ENCODE assay signal across 10 mouse cellular contexts in the genomic region with DNA sequence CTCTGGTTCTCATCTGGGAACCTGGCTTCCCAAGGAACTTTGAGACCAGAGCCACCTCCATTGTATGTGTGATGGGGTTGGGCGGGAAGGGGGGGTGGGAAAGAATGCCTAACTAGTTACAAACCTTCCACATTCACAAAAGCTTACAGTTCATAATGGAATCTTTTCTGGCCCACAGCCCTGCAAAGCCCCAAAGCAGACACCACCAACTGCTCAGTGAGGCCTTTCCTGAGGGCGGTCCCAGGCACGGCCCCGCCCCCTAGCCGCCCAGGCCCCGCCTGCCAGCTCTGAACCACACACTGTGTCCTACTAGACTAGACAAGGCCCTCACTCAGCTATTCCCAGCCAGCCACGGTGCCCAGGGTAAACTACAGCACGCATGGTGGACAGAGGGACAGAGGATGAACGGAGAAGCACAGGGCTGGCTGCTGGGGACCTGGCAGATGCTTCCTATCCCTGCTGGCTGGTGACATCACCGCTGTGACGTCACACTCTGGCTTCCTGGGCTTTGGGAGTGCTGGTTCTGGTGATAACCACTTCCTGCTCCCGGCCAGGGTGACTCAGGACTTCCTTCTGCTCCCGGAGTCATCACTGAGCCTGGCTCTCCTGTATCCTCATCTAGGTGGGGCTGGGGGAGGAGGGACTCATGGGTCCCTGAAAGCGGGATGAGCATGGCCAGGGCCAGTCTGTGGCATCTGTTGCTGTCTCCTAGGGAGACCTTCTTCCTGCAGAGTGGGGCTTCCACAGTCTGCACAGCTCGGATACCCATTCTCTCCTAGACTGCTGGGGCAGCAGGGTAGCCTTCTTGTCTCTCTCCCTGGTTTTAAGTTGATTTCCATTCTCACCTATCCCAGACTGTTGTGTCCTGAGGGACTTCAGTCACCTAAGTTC. TPM values are rescaled to one million over a fixed set of nuclear protein-coding genes. Genes with fewer than 3 reads are reported as not detected.
DNase-seq lines count a peak whose midpoint lies in the region; ATAC-seq and TF ChIP-seq lines count a peak whose summit lies in the region.
"Not testable (repeated sequence)": the region's sequence is repeated elsewhere in the genome, so short reads cannot be mapped to it uniquely, and the experiment has no call there.
"Had no signal": no experiment of that assay in that cellular context is flagged by ENCODE, and none has a peak within 500 bp of the region (broad histone marks: within the 10 kb centered on the region; RNA-seq: fewer than 3 reads in every experiment).

No protein-coding gene starts in this region.

- H3ac ChIP-seq in myocyte (ENCODE audit: control insufficient read depth, insufficient read length): not testable (repeated sequence)

- ATAC-seq in erythroid progenitor cell, adult 5-6 weeks (replicated peaks; ENCODE audit: low FRiP score, poor library complexity, severe bottlenecking): peak; percentile 68
- peak; percentile 72 for ATAC-seq in heart, embryonic 16.5 days (replicated peaks; ENCODE audit: extremely low read depth, insufficient read depth, low FRiP score)
- ATAC-seq in intestine, embryonic 14.5 days (replicated peaks; ENCODE audit: low FRiP score, low TSS enrichment, low read depth): peak; percentile 64
- ATAC-seq in limb, embryonic 14.5 days (ENCODE audit: low FRiP score, low read depth): peak; percentile 32

- H3K4me3 ChIP-seq in heart, embryonic 16.5 days (ENCODE audit: low read length); intestine, embryonic 14.5 days (ENCODE audit: low read depth, low read length); limb, embryonic 14.5 days (replicated peaks; ENCODE audit: low read length); myocyte: not testable (repeated sequence)

- peak overlapping the region; percentile 92 for H3K27ac ChIP-seq in heart, embryonic 16.5 days (ENCODE audit: low read length)
- H3K27ac ChIP-seq in intestine, embryonic 14.5 days (ENCODE audit: low read depth): peak overlapping the region; percentile 65
- peak overlapping the region; percentile 67 for H3K27ac ChIP-seq in limb, embryonic 14.5 days (replicated peaks; ENCODE audit: low read depth, low read length)

- H3K79me2 ChIP-seq in myocyte (ENCODE audit: control insufficient read depth, insufficient read depth): not testable (repeated sequence)

- H3K4me1 ChIP-seq in heart, embryonic 16.5 days (ENCODE audit: control insufficient read depth, insufficient read depth, low read length): peaks cover 13% of the 10 kb centered on the region
- peaks cover 29% of the 10 kb centered on the region for H3K4me1 ChIP-seq in intestine, embryonic 14.5 days (replicated peaks; ENCODE audit: control insufficient read depth, insufficient read depth, low read length)
- H3K4me1 ChIP-seq in limb, embryonic 14.5 days (ENCODE audit: control insufficient read depth, insufficient read depth, low read length): peaks cover 12% of the 10 kb centered on the region

- not testable (repeated sequence) for H3K9me3 ChIP-seq in heart, embryonic 16.5 days (replicated peaks; ENCODE audit: control insufficient read depth, low read length); intestine, embryonic 14.5 days (ENCODE audit: control insufficient read depth, low read length); limb, embryonic 14.5 days (ENCODE audit: control insufficient read depth, low read length)

- not testable (repeated sequence) for H3K36me3 ChIP-seq in heart, embryonic 16.5 days (ENCODE audit: control insufficient read depth, insufficient read depth); intestine, embryonic 14.5 days (ENCODE audit: control insufficient read depth, insufficient read depth, low read length); limb, embryonic 14.5 days (ENCODE audit: control insufficient read depth, insufficient read depth, low read length); myocyte (ENCODE audit: control insufficient read depth, insufficient read depth)

- peak overlapping the region; percentile 24; the same call in 1 of the 2 replicates for H3K9ac ChIP-seq in heart, embryonic 16.5 days (ENCODE audit: low read length)
- not testable (repeated sequence) for H3K9ac ChIP-seq in intestine, embryonic 14.5 days (ENCODE audit: low read length); limb, embryonic 14.5 days (ENCODE audit: low read depth, low read length, severe bottlenecking)

- 56% methylated on average over 11 of the region's 15 CpGs for WGBS in heart, embryonic 16.5 days
- 59% methylated on average over 9 of the region's 15 CpGs for WGBS in intestine, embryonic 14.5 days
- 76% methylated on average over 9 of the region's 15 CpGs for WGBS in limb, embryonic 14.5 days

- peak; percentile 10 for DNase-seq in T-cell, adult 2 months (ENCODE audit: low spot score)
- not testable (repeated sequence) for DNase-seq in intestine, embryonic 14.5 days (ENCODE audit: low spot score); limb, embryonic 14.5 days (ENCODE audit: low spot score)
- DNase-seq in lung, postnatal 10 days: peak; percentile 42

- H3K27me3 ChIP-seq in heart, embryonic 16.5 days (ENCODE audit: control insufficient read depth, insufficient read depth, low read length); intestine, embryonic 14.5 days (replicated peaks; ENCODE audit: control insufficient read depth, insufficient read depth, low read length); limb, embryonic 14.5 days (ENCODE audit: control insufficient read depth, insufficient read depth, low read length); myocyte (ENCODE audit: control insufficient read depth, insufficient read depth, insufficient read length): not testable (repeated sequence)

- H3K4me2 ChIP-seq in heart, embryonic 16.5 days (ENCODE audit: low read depth, low read length): 0 out of 2 replicates have a peak overlapping the region, but pooled peaks have one; percentile 14
- H3K4me2 ChIP-seq in intestine, embryonic 14.5 days (ENCODE audit: low read length); limb, embryonic 14.5 days (replicated peaks; ENCODE audit: low read depth, low read length, severe bottlenecking): not testable (repeated sequence)
- H3K4me2 ChIP-seq in myocyte (ENCODE audit: low read depth): peak overlapping the region; percentile 44

- TF ChIP-seq POLR2A in limb, embryonic 14.5 days (IDR thresholded peaks at IDR 0.05; ENCODE audit: borderline replicate concordance, extremely low read depth, insufficient read depth, insufficient read length); myocyte (IDR thresholded peaks at IDR 0.05; ENCODE audit: insufficient read length, low read depth): not testable (repeated sequence)

RNA-seq across cellular contexts. Expression of gene Atp5mpl, which starts 20.8 kb away (rescaled TPM):
- total RNA-seq in erythroid progenitor cell, adult 5-6 weeks (2015; ENCODE audit: low replicate concordance): 132 and 273 TPM in 2 replicates
- total RNA-seq in erythroid progenitor cell, adult 5-6 weeks (2017; ENCODE audit: low replicate concordance): 69.3 and 71.9 TPM in 2 replicates
- 1,449 and 1,610 TPM in 2 replicates for polyA plus RNA-seq in heart, embryonic 16.5 days (2015; fragmentation: Nextera tagmentation; extraction: Ambion mirVana)
- polyA plus RNA-seq in intestine, embryonic 14.5 days (2014; fragmentation: Nextera tagmentation; extraction: Ambion mirVana): 845 and 1,000 TPM in 2 replicates
- polyA plus RNA-seq in limb, embryonic 14.5 days (2012; rRNA removed): 162 and 174 TPM in 2 replicates
- 598 and 677 TPM in 2 replicates for polyA plus RNA-seq in limb, embryonic 14.5 days (2014; fragmentation: Nextera tagmentation; extraction: Ambion mirVana)
- polyA plus RNA-seq in myocyte (2012; fragmentation: generic; extraction: Trizol): 645 TPM

RNA-seq across cellular contexts. Expression of gene Tdrd9, which starts 25.3 kb away (rescaled TPM):
- total RNA-seq in erythroid progenitor cell, adult 5-6 weeks (2015; ENCODE audit: low replicate concordance): not detected in 2 replicates
- not detected in 2 replicates for total RNA-seq in erythroid progenitor cell, adult 5-6 weeks (2017; ENCODE audit: low replicate concordance)
- polyA plus RNA-seq in heart, embryonic 16.5 days (2015; fragmentation: Nextera tagmentation; extraction: Ambion mirVana): 0.16 and 0.19 TPM in 2 replicates
- 0.28 and 0.73 TPM in 2 replicates for polyA plus RNA-seq in intestine, embryonic 14.5 days (2014; fragmentation: Nextera tagmentation; extraction: Ambion mirVana)
- 0.78 and 0.81 TPM in 2 replicates for polyA plus RNA-seq in limb, embryonic 14.5 days (2012; rRNA removed)
- polyA plus RNA-seq in limb, embryonic 14.5 days (2014; fragmentation: Nextera tagmentation; extraction: Ambion mirVana): 0.23 and 0.40 TPM in 2 replicates
- 1.7 TPM for polyA plus RNA-seq in myocyte (2012; fragmentation: generic; extraction: Trizol)

RNA-seq across cellular contexts. Expression of gene Rd3l, which starts 35.1 kb away (rescaled TPM):
- not detected in 2 replicates for total RNA-seq in erythroid progenitor cell, adult 5-6 weeks (2015; ENCODE audit: low replicate concordance)
- not detected in 2 replicates for total RNA-seq in erythroid progenitor cell, adult 5-6 weeks (2017; ENCODE audit: low replicate concordance)
- 0.41 and 0.84 TPM in 2 replicates for polyA plus RNA-seq in heart, embryonic 16.5 days (2015; fragmentation: Nextera tagmentation; extraction: Ambion mirVana)
- polyA plus RNA-seq in intestine, embryonic 14.5 days (2014; fragmentation: Nextera tagmentation; extraction: Ambion mirVana): not detected in 2 replicates
- not detected in 2 replicates for polyA plus RNA-seq in limb, embryonic 14.5 days (2012; rRNA removed)
- polyA plus RNA-seq in limb, embryonic 14.5 days (2014; fragmentation: Nextera tagmentation; extraction: Ambion mirVana): not detected in 2 replicates
- polyA plus RNA-seq in myocyte (2012; fragmentation: generic; extraction: Trizol): not detected
- total RNA-seq: gastrocnemius, postnatal 4 days; left cerebral cortex, adult 8-10 months had no signal
- polyA plus RNA-seq: forebrain, embryonic 16.5 days had no signal

RNA-seq across cellular contexts. Expression of gene Ppp1r13b, which starts 38.1 kb away (rescaled TPM):
- total RNA-seq in erythroid progenitor cell, adult 5-6 weeks (2015; ENCODE audit: low replicate concordance): 9.7 and 14.7 TPM in 2 replicates
- total RNA-seq in erythroid progenitor cell, adult 5-6 weeks (2017; ENCODE audit: low replicate concordance): 6.7 and 12.2 TPM in 2 replicates
- polyA plus RNA-seq in heart, embryonic 16.5 days (2015; fragmentation: Nextera tagmentation; extraction: Ambion mirVana): 11.2 and 13.6 TPM in 2 replicates
- 22.3 and 29.1 TPM in 2 replicates for polyA plus RNA-seq in intestine, embryonic 14.5 days (2014; fragmentation: Nextera tagmentation; extraction: Ambion mirVana)
- polyA plus RNA-seq in limb, embryonic 14.5 days (2012; rRNA removed): 16.8 and 18.5 TPM in 2 replicates
- polyA plus RNA-seq in limb, embryonic 14.5 days (2014; fragmentation: Nextera tagmentation; extraction: Ambion mirVana): 17.3 and 19.4 TPM in 2 replicates
- polyA plus RNA-seq in myocyte (2012; fragmentation: generic; extraction: Trizol): 7.4 TPM
